Mouse (Mus musculus): ENCODE results near the gene Zfp329.
"Not testable (repeated sequence)": the region's sequence is repeated elsewhere in the genome, so short reads cannot be mapped to it uniquely, and the experiment has no call there.

The Zfp329 gene

GRCm38 (mm10) chr7:12818521-12819295 lies at the start of gene Zfp329:
TSS of gene Zfp329 (minus strand) at chr7:12818858.
- DNase-seq (ENCODE audit: low read depth): peak; percentile 63

GRCm38 (mm10) chr7:12835779-12836178 lies 17.1 kb upstream of the Zfp329 start:
- DNase-seq (ENCODE audit: low read depth): no peak

- peak; percentile 8 for DNase-seq (ENCODE audit: low read depth)
Observed at GRCm38 (mm10) chr7:12835193-12835671, 16.6 kb upstream of the Zfp329 start.

GRCm38 (mm10) chr7:12834162-12835120 lies 15.8 kb upstream of the Zfp329 start, which contains the start of gene Zfp110:
TSS of gene Zfp110 (plus strand) at chr7:12834761.
- DNase-seq (ENCODE audit: low read depth): peak; percentile 84

- no peak for DNase-seq (ENCODE audit: low read depth)
Observed at GRCm38 (mm10) chr7:12815566-12815965, 3.1 kb downstream of the Zfp329 start.

- DNase-seq (ENCODE audit: low read depth): no peak
Observed at GRCm38 (mm10) chr7:12803727-12804071, 15.0 kb downstream of the Zfp329 start.

- no peak for DNase-seq (ENCODE audit: low read depth)
Observed at GRCm38 (mm10) chr7:12802866-12803726, 15.6 kb downstream of the Zfp329 start, which contains the start of gene Zscan18. TSS of gene Zscan18 (minus strand) at chr7:12803635.

- no peak for DNase-seq (ENCODE audit: low read depth)
Observed at GRCm38 (mm10) chr7:12799554-12799953, 19.1 kb downstream of the Zfp329 start.

- no peak for DNase-seq (ENCODE audit: low read depth)
Observed at GRCm38 (mm10) chr7:12797971-12798370, 20.7 kb downstream of the Zfp329 start.

GRCm38 (mm10) chr7:12792624-12793023 lies 26.0 kb downstream of the Zfp329 start:
- DNase-seq (ENCODE audit: low read depth): not testable (repeated sequence)

GRCm38 (mm10) chr7:12788025-12788424 lies 30.6 kb downstream of the Zfp329 start:
- no peak for DNase-seq (ENCODE audit: low read depth)

- no peak for DNase-seq (ENCODE audit: low read depth)
Observed at GRCm38 (mm10) chr7:12787333-12787732, 31.3 kb downstream of the Zfp329 start.

GRCm38 (mm10) chr7:12780151-12780830 lies 38.4 kb downstream of the Zfp329 start:
- no peak for DNase-seq (ENCODE audit: low read depth)

GRCm38 (mm10) chr7:12779782-12780150 lies 38.9 kb downstream of the Zfp329 start:
- no peak for DNase-seq (ENCODE audit: low read depth)

- DNase-seq (ENCODE audit: low read depth): no peak
Observed at GRCm38 (mm10) chr7:12779141-12779540, 39.5 kb downstream of the Zfp329 start.

GRCm38 (mm10) chr7:12774606-12775005 lies 44.1 kb downstream of the Zfp329 start:
- peak; percentile 85 for DNase-seq (ENCODE audit: low read depth)

- DNase-seq (ENCODE audit: low read depth): no peak
Observed at GRCm38 (mm10) chr7:12774111-12774510, 44.5 kb downstream of the Zfp329 start.
